8 mouse cellular contexts compared by ENCODE assay signal in the genomic region with DNA sequence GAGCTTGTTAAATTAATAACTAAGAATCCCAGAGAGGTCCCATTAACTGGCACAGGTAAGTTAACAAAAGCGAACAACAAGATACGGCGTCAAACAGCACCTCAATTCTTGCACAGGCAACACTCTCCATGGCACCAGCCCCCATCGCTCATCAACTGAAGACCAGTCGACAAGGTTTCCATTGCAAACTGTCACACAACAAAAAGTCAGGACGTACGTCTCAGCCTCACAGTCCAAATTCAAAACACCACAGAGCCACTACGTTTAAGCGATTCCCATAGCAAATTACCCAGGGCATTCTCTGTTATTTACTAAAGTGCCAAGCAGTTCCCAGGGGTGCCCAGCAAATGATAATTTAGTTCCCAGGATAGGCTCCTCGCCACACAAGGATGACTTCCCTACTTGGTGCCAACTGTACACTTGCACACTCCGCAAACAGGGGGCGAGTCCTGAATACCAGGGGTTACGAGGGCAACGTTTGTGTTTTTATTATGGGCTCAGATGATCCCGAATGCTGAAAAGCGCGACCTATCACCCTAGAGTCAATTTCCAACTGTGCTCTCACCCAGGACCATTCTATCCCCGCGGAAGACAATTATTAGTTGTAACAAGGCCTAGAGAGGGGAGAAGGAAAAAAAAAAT. TPM values are rescaled to one million over a fixed set of nuclear protein-coding genes. Genes with fewer than 3 reads are reported as not detected.
A peak's percentile ranks its signal among the peaks of the same experiment; 100 is the strongest.
DNase-seq lines count a peak whose midpoint lies in the region; ATAC-seq and TF ChIP-seq lines count a peak whose summit lies in the region.

No protein-coding gene starts in this region.

- no peak for ATAC-seq in lung, embryonic 14.5 days (ENCODE audit: insufficient read depth)
- ATAC-seq in hindbrain, embryonic 12.5 days (ENCODE audit: low FRiP score), result no peak
- no peak for ATAC-seq in limb, embryonic 14.5 days (ENCODE audit: low FRiP score, low read depth)

- under 1% methylated on average over 19 of the region's 19 CpGs for WGBS in lung, embryonic 14.5 days
- WGBS in hindbrain, embryonic 12.5 days, result 2% methylated on average over 19 of the region's 19 CpGs
- 2% methylated on average over 19 of the region's 19 CpGs for WGBS in limb, embryonic 14.5 days

- DNase-seq in lung, embryonic 14.5 days, result peak; percentile 38
- DNase-seq in lung, postnatal 36 days, result no peak
- DNase-seq in adipocyte (ENCODE audit: low spot score), result peak; percentile 85
- DNase-seq in limb, embryonic 14.5 days (ENCODE audit: low spot score), result no peak
- DNase-seq in ovary, adult 18-20 months (ENCODE audit: low spot score), result no peak

- no peaks in the 10 kb centered on the region for H3K9me3 ChIP-seq in lung, embryonic 14.5 days (ENCODE audit: low read depth, low read length)
- no peaks in the 10 kb centered on the region for H3K9me3 ChIP-seq in hindbrain, embryonic 12.5 days (replicated peaks)
- H3K9me3 ChIP-seq in limb, embryonic 14.5 days (ENCODE audit: control insufficient read depth, low read length), result no peaks in the 10 kb centered on the region

- no peak for TF ChIP-seq CTCF in lung, embryonic 14.5 days (IDR thresholded peaks at IDR 0.05; ENCODE audit: low read depth)
- TF ChIP-seq CTCF in embryonic fibroblast, embryonic 13.5 days (IDR thresholded peaks at IDR 0.05; ENCODE audit: borderline replicate concordance, insufficient read depth, low read length), result no peak

- H3K36me3 ChIP-seq in lung, embryonic 14.5 days (ENCODE audit: insufficient read depth), result no peaks in the 10 kb centered on the region
- no peaks in the 10 kb centered on the region for H3K36me3 ChIP-seq in hindbrain, embryonic 12.5 days
- no peaks in the 10 kb centered on the region for H3K36me3 ChIP-seq in limb, embryonic 14.5 days (ENCODE audit: control insufficient read depth, insufficient read depth, low read length)
- no peaks in the 10 kb centered on the region for H3K36me3 ChIP-seq in myocyte (ENCODE audit: control insufficient read depth, insufficient read depth)

- H3K4me1 ChIP-seq in lung, embryonic 14.5 days (ENCODE audit: insufficient read depth), result no peaks in the 10 kb centered on the region
- H3K4me1 ChIP-seq in embryonic fibroblast, embryonic 13.5 days (ENCODE audit: control insufficient read depth, insufficient read depth, low read length), result peaks cover 7% of the 10 kb centered on the region; the same call in 1 of the 2 replicates
- H3K4me1 ChIP-seq in hindbrain, embryonic 12.5 days, result peaks cover 27% of the 10 kb centered on the region
- H3K4me1 ChIP-seq in limb, embryonic 14.5 days (ENCODE audit: control insufficient read depth, insufficient read depth, low read length), result peaks cover 11% of the 10 kb centered on the region

- H3K4me2 ChIP-seq in lung, embryonic 14.5 days, result peak overlapping the region; percentile 90
- peak overlapping the region; percentile 81 for H3K4me2 ChIP-seq in hindbrain, embryonic 12.5 days (replicated peaks)
- peak overlapping the region; percentile 67 for H3K4me2 ChIP-seq in limb, embryonic 14.5 days (replicated peaks; ENCODE audit: low read depth, low read length, severe bottlenecking)
- H3K4me2 ChIP-seq in myocyte (ENCODE audit: low read depth), result peak overlapping the region; percentile 83

- H3K9ac ChIP-seq in lung, embryonic 14.5 days, result peak overlapping the region; percentile 98
- H3K9ac ChIP-seq in hindbrain, embryonic 12.5 days, result peak overlapping the region; percentile 98
- peak overlapping the region; percentile 99 for H3K9ac ChIP-seq in limb, embryonic 14.5 days (ENCODE audit: low read depth, low read length, severe bottlenecking)

- peak overlapping the region; percentile 94 for H3ac ChIP-seq in myocyte (ENCODE audit: control insufficient read depth, insufficient read length)

- peak overlapping the region; percentile 98 for H3K4me3 ChIP-seq in lung, embryonic 14.5 days (ENCODE audit: low read depth, low read length)
- H3K4me3 ChIP-seq in embryonic fibroblast, embryonic 13.5 days (ENCODE audit: insufficient read depth, low read length), result peak overlapping the region; percentile 78
- H3K4me3 ChIP-seq in hindbrain, embryonic 12.5 days, result peak overlapping the region; percentile 87
- peak overlapping the region; percentile 88 for H3K4me3 ChIP-seq in limb, embryonic 14.5 days (replicated peaks; ENCODE audit: low read length)
- peak overlapping the region; percentile 75 for H3K4me3 ChIP-seq in myocyte

- peak overlapping the region; percentile 99; the same call in 1 of the 2 replicates for H3K27ac ChIP-seq in lung, embryonic 14.5 days (ENCODE audit: low read depth)
- no peak overlapping the region for H3K27ac ChIP-seq in embryonic fibroblast, embryonic 13.5 days (ENCODE audit: insufficient read depth, low read length)
- peak overlapping the region; percentile 100 for H3K27ac ChIP-seq in hindbrain, embryonic 12.5 days
- peak overlapping the region; percentile 99 for H3K27ac ChIP-seq in limb, embryonic 14.5 days (replicated peaks; ENCODE audit: low read depth, low read length)

- no peaks in the 10 kb centered on the region for H3K27me3 ChIP-seq in lung, embryonic 14.5 days (ENCODE audit: insufficient read depth, low read length)
- no peaks in the 10 kb centered on the region for H3K27me3 ChIP-seq in hindbrain, embryonic 12.5 days
- H3K27me3 ChIP-seq in limb, embryonic 14.5 days (ENCODE audit: control insufficient read depth, insufficient read depth, low read length), result no peaks in the 10 kb centered on the region
- H3K27me3 ChIP-seq in myocyte (ENCODE audit: control insufficient read depth, insufficient read depth, insufficient read length), result no peaks in the 10 kb centered on the region

- TF ChIP-seq POLR2A in embryonic fibroblast, embryonic 13.5 days (IDR thresholded peaks at IDR 0.05; ENCODE audit: low read depth, low read length), result 0 out of 2 replicates have a peak, but pooled peaks have one; percentile 19
- TF ChIP-seq POLR2A in limb, embryonic 14.5 days (IDR thresholded peaks at IDR 0.05; ENCODE audit: borderline replicate concordance, extremely low read depth, insufficient read depth, insufficient read length), result no peak
- TF ChIP-seq POLR2A in myocyte (IDR thresholded peaks at IDR 0.05; ENCODE audit: insufficient read length, low read depth), result no peak

- H3K79me2 ChIP-seq in myocyte (ENCODE audit: control insufficient read depth, insufficient read depth), result peaks cover 56% of the 10 kb centered on the region

TF ChIP-seq in myocyte, 11 proteins besides CTCF, POLR2A, EP300 and RAD21:
- TF ChIP-seq REST (IDR thresholded peaks at IDR 0.05; ENCODE audit: insufficient read depth, insufficient read length) (no peak), MAX (IDR thresholded peaks at IDR 0.05; ENCODE audit: low read depth) (no peak), MYOG (IDR thresholded peaks at IDR 0.05; ENCODE audit: control insufficient read depth in 1 of 3, insufficient read depth in 1 of 3, insufficient read length in 2 of 3, low read depth in 2 of 3) (no peak), SRF (IDR thresholded peaks at IDR 0.05; ENCODE audit: control insufficient read depth, insufficient read length, low read depth) (no peak), MYOD1 (IDR thresholded peaks at IDR 0.05; ENCODE audit: control insufficient read depth in 1 of 3, insufficient read length in 2 of 3, low read depth in 2 of 3) (no peak), POLR2AphosphoS2 (IDR thresholded peaks at IDR 0.05; ENCODE audit: insufficient read length, low read depth) (no peak), TCF12 (IDR thresholded peaks at IDR 0.05; ENCODE audit: insufficient read depth, poor library complexity, severe bottlenecking) (no peak)

RNA-seq across cellular contexts. Expression of a gene that starts 1.0 kb away (rescaled TPM):
- polyA plus RNA-seq in lung, embryonic 14.5 days (2014; fragmentation: Nextera tagmentation; extraction: Ambion mirVana), result 34.0 and 35.8 TPM in 2 replicates
- polyA plus RNA-seq in embryonic fibroblast, embryonic 13.5 days (2011; ENCODE audit: insufficient read length, low read depth, missing spikeins), result 58.4 and 88.3 TPM in 2 replicates
- 38.2 and 39.2 TPM in 2 replicates for polyA plus RNA-seq in hindbrain, embryonic 12.5 days (2016; fragmentation: Nextera tagmentation; extraction: Ambion mirVana)
- polyA plus RNA-seq in limb, embryonic 14.5 days (2012; rRNA removed), result 42.7 and 45.1 TPM in 2 replicates
- polyA plus RNA-seq in limb, embryonic 14.5 days (2014; fragmentation: Nextera tagmentation; extraction: Ambion mirVana), result 39.5 and 43.5 TPM in 2 replicates
- 8.4 TPM for polyA plus RNA-seq in myocyte (2012; fragmentation: generic; extraction: Trizol)

Comparison
In these comparisons a context has a peak if more than half of its experiments do, and no peak if none do; other contexts are left out.
1. DNase-seq: peak in lung, embryonic 14.5 days (single experiment) and adipocyte (single experiment); none in lung, postnatal 36 days (single experiment), limb, embryonic 14.5 days (single experiment) and ovary, adult 18-20 months (single experiment).
2. Peak in every context shown above with its lines, with median percentiles within 50 percentile points of each other: H3K4me2 ChIP-seq, H3K4me3 ChIP-seq and H3K9ac ChIP-seq.